Mouse (Mus musculus): ENCODE measurements at regions not wholly inside any gene's neighbourhood (a gene's known extent, or its start where the extent isn't known, plus 50 kb on each side); places are given as distances from the start of the nearest gene placed in this dataset.

DNA sequence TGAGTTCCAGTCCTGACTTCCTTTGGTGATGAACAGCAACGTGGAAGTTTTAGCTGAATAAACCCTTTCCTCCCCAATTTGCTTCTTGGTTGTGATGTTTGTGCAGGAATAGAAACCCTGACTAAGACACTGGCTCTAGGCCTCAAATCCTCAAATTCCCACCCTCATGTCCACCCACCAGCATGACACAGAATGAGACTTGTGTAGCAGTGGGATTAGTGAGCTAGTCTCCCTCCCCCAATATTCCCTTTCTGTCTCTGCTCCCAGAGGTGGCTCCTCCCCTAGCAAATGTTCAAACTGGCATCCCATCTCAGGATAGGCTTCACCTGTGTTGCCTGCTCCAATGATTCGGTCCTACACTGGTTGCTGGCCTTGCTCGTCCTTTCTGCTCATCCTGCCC is 94.1 kb upstream of the Myocd start:
- DNase-seq (ENCODE audit: low read depth) = no peak

DNA sequence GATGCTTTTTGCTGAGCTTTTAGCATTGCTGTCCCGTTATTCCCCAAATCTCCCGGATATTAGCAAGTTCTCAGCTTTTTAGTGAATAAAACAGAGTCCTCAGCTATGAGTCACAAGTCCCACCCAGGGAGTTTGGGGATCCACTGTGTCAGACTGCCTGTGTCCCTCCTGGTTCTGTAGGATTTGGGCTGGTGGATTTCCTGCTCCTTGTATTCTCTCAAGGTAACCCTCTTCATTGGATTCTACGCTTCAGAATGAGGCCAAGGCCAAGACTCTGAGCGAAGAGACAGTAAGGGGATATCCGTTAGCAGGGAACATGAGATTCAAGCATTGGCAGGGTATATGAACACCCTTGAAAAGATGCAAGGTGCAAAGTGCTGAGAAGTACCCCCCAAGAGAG is 90.9 kb upstream of the Myocd start:
- DNase-seq (ENCODE audit: low read depth) = no peak

DNA sequence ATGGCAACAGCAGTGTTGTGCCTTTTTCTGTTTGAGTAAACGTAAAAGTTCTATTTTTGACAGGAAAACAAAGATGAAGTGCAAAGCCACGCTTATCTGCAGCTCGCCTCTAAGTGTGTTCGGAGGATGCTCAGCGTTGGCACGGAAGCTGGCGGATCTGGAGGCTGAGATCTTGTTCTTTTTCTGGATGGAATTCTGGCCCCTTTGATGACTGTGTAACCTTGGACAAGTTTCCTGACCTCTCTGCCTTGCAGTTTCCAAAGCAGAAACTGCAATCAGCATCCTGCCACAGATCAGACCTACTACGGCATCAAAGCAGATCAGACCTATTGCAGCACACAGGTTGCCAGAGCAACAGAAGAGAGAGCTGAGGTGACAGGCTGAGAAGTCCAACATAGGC is 89.1 kb upstream of the Myocd start:
- no peak for DNase-seq (ENCODE audit: low read depth)

DNA sequence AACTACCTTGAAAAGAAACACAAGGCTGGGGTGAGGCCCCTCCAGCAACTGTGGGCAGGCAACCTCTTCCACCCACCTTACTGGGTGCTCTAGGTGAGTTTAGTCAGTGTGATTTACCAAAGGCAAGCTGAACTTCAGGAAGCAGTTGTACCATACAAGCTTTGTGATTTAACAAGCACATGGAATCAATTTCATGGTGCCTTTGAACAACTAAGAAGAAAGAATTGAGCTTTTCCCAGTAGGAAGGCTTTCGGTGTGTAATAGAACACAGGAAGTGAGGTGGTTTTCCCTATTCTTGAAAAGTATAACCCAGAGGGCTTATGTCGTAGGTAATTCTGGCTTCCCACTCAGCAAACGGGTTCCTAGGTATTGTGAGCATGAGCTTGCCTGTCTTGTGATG is 82.7 kb upstream of the Myocd start:
- DNase-seq (ENCODE audit: low read depth) = no peak

DNA sequence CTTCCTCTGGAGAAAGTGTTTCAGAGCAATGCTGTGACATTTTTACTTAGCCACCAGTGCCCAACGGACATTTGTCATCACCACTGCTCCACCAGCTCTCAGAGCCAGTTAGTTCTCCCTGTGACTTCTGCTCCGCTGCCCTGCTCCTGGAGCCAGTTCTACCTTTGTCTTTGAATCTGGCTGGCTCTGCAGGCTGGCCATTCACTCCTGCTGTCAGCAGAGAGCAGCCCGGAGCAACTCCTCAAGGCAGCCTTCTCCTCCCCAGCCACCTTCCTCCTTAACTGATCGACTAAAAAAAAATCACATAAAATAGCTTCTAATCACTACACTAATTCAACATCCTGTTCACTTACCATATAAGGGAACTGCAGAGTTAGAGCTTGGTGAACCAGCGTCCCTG is 79.2 kb upstream of the Myocd start:
- DNase-seq (ENCODE audit: low read depth) = no peak

DNA sequence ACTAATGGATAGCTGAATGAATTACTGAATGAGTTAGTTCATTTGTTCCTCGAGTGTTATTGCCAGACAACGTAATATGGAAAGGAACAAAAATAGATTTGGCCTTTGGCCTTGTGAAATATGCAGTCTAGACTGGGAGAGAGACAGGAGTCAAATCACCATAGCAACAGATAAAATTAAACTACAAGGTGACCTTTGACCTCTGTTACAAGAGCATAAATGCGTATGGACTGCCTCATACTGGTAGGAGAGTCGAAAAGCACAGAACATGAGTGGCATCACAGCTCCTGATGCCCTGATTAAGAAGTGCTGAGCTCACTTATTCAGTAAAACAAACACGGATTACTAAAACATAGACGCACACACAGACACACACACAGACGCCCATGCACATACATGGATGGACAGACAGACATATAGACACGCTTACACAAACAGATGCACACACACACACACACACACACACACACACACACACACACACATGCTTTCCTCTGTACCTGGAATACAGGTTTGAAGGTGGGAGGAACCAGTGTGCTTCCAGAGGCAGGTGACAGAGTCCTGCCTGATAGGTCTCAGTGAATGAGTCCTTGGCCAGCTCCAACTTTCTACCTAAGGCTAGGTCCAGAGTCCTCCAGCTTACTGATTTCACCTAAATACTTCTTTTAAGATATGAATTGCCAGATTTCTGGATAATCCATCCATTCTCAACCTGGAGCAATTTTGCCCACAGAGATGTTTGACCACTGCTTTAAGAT is 72.1 kb upstream of the Myocd start:
- DNase-seq (ENCODE audit: low read depth) = no peak

DNA sequence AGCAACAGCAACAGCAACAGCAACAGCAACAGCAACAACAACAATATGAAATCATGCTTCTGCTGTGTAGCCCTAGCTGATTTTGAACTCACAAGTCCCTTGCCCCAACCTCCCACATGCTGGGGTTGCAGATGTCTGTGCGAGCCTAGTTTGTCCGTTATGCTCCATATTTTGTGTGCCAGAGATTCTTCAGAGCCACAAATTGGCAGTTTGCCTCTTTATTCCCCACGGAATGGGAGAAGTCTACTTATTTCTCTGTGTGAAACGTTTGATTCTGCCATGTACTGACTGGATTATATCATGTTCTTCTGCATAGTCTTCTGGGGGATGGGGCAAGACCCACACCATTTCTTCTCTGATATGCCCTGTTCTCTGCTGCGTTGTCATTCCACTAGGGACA is 64.5 kb upstream of the Myocd start:
- DNase-seq (ENCODE audit: low read depth) = no peak

DNA sequence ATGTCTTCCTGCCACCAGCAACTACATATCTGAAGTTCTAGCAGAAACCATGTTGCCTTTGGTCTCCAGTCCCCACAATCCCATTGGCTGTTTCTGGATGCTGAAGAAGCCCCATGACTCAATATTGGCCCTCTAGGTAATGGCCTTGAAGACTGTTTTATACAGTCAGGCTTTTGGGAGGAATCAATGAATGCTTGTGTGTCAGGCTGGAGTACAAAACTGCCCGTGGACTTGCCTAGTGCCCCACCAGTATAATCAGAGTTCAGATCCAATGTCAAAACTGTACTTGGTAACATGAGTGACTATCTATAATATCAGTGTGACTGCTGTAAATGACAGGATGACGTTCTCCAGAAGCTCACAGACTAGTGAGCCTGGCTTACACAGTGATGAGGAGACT is 63.3 kb upstream of the Myocd start:
- DNase-seq (ENCODE audit: low read depth) = no peak

DNA sequence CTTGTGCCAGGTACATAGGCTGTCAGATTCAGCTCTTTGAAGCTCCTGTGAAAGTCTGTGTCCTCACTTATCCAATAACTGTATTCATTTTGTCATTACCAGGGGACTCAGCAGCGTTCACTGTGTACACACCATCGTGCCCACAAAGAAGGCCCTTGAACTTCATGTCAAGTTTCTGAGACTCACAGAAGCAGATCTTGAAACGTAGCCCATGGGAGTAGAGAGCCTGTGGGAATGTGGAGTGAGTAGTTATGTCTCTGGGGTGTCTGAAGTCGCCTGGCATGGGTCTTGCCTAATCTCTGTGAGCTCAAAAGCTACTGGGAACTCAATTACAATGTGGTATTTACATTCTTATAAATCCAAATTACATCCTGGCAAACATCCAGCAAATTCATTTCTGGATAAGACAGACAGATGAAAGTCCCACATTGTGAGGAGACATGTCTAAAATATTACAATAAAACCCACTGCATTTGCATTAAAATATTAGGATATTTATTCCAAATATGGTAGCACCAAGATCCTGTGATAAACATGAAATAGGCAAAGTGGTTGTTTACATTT is 53.2 kb upstream of the Myocd start:
- no peak for DNase-seq (ENCODE audit: low read depth)

Data from 416B (cell line).